Mouse (Mus musculus) myocyte (in vitro differentiated cells): ENCODE results near the gene Plcb1.

Experiments used
- E2F4 ChIP-seq: IDR thresholded peaks from one replicate; pipeline ENCODE4 v1.6.1; 2011; ENCODE audit warnings: mild to moderate bottlenecking, control low read depth, moderate library complexity; ENCODE audit not compliant: insufficient read depth
- MAX ChIP-seq: IDR thresholded peaks from one replicate; pipeline ENCODE4 v1.6.1; 2011; ENCODE audit warnings: low read depth, mild to moderate bottlenecking, control low read depth
- MYOD1 ChIP-seq, 3 experiments: IDR thresholded peaks; one replicate each; pipeline ENCODE4 v1.6.1; 2011; ENCODE audit warnings: control low read depth in 2 of 3, low read depth in 2 of 3, mild to moderate bottlenecking in 2 of 3, moderate library complexity in 1 of 3; ENCODE audit not compliant: insufficient read length in 2 of 3, control insufficient read depth in 1 of 3
- MYOG ChIP-seq, 3 experiments: IDR thresholded peaks; one replicate each; pipeline ENCODE4 v1.6.1; 2011; ENCODE audit warnings: control low read depth in 2 of 3, low read depth in 2 of 3, mild to moderate bottlenecking in 2 of 3; ENCODE audit not compliant: insufficient read length in 2 of 3, control insufficient read depth in 1 of 3, insufficient read depth in 1 of 3
- POLR2A ChIP-seq: IDR thresholded peaks from one replicate; pipeline ENCODE4 v1.6.1; 2011; ENCODE audit warnings: low read depth, mild to moderate bottlenecking, control low read depth, moderate library complexity; ENCODE audit not compliant: insufficient read length
- POLR2AphosphoS2 ChIP-seq: IDR thresholded peaks from one replicate; pipeline ENCODE4 v1.6.1; 2011; ENCODE audit warnings: low read depth, control low read depth; ENCODE audit not compliant: insufficient read length
- TCF12 ChIP-seq: IDR thresholded peaks from one replicate; pipeline ENCODE4 v1.6.1; 2011; ENCODE audit warnings: mild to moderate bottlenecking, control low read depth; ENCODE audit not compliant: poor library complexity, insufficient read depth, severe bottlenecking

GRCm38 (mm10) chr2:135381396-135381795 is 595.5 kb downstream of the Plcb1 start:
- TF ChIP-seq MAX (no peak), POLR2A (no peak), POLR2AphosphoS2 (no peak), MYOG (IDR thresholded peaks at IDR 0.05; ENCODE audit: control insufficient read depth in 1 of 3, insufficient read depth in 1 of 3, insufficient read length in 2 of 3, low read depth in 2 of 3) (no peak), TCF12 (no peak), E2F4 (no peak), MYOD1 (IDR thresholded peaks at IDR 0.05; ENCODE audit: control insufficient read depth in 1 of 3, insufficient read length in 2 of 3, low read depth in 2 of 3) (no peak)
